Mouse (Mus musculus): ENCODE data around the gene 1700016D06Rik. TPM values are rescaled to one million over a fixed set of nuclear protein-coding genes. Genes with fewer than 3 reads are reported as not detected.
A peak's percentile ranks its signal among the peaks of the same experiment; 100 is the strongest.

The 1700016D06Rik gene
- not detected for total RNA-seq (2022)

DNA sequence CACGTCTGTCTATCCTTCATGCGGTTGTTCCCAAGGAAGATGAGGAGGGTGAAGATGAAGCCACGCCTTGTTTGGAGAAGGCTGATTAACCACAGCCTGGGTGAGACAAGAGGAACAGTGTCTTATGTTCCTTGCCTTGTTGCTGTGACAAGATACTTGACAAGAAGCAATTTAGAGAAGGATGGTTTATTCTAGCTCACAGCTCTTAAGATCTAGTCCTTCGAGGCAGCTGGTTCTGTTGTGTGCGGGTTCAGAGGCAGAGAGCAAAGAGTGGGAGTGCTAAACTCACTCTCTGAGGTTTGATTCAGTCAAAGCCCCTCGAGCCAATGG, at the start of gene 1700016D06Rik:
TSS of gene 1700016D06Rik (minus strand) at position 31 of the 330 bp plus-strand sequence.
- no peak for DNase-seq (ENCODE audit: low spot score in 2 of 2)

DNA sequence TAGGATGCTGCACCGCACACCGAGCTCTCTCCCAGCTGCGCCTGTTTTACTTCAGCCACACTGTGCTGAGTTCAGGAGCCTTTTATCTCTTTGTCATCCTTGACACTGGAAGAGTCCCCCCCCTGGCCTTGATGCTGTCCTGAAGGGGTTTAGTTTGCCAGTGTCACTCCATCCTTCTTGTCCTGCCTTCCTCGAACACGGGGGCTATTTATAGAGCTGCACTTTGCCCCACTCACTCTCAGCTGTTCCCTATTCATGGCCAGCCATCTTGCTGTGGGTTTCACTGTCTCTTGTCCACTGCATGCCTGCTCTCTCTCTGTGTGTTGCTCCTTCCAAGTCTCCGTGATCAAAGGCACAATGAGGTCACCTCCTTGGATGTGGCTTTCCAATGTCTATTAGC, 48.6 kb upstream of the 1700016D06Rik start:
- DNase-seq (ENCODE audit: low spot score in 2 of 2): no peak

DNA sequence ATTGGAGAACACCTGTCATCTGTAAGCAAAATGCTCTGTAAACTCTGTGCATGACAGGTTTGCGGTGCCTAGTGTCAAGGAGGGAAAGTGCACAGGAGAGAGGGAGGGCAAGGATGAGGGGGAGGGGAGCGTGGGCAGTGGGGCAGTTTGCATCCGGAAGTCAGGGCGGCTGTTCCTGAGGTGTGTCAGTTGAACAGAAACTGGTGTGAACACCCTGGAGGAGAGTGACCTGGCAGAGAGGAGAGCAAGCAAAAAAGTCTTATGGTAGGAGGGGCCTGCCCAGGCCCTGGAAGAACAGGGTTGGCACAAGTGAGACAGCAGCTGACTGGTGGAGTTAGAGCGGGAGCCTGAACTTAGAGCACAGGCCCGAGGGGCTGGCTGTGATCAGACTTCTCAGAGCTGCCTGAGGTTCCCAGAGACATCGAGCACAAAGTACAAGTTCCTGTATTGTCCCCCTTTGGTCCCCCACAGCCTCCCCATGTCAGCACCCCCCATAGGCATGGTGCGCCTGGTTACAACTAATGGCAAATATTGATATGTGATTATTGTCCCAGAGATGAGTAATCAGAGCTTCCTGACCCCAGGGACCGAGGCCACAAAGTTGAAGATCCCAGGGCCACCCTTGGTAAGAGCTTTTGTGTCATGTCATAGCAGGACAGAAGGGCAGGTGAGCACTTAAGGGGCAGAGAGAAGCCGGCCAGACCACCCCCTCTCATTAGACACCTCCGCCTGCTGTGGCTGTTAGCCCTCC, 46.2 kb upstream of the 1700016D06Rik start:
- no peak for DNase-seq (ENCODE audit: low spot score in 2 of 2)

DNA sequence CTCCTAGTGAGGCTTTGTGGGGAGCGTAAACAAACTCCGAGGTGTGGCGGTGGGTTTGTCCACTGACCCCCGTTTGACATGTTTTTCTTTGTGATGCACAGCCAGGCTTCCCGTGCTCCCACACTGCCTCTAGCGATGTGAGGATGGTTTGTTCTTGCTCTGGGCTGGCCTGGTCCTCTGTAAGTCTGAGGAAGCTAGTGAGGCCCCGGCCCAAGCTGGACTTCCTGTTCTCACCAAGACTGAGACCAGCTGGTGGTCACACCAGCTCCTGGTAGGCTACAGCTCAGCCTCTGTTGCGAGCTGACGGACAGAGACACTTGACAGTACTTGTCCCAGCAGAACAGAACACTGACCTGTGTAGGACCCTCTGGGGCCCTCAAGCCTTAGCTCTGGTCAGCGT, 42.7 kb upstream of the 1700016D06Rik start:
- no peak for DNase-seq (ENCODE audit: low spot score in 2 of 2)

DNA sequence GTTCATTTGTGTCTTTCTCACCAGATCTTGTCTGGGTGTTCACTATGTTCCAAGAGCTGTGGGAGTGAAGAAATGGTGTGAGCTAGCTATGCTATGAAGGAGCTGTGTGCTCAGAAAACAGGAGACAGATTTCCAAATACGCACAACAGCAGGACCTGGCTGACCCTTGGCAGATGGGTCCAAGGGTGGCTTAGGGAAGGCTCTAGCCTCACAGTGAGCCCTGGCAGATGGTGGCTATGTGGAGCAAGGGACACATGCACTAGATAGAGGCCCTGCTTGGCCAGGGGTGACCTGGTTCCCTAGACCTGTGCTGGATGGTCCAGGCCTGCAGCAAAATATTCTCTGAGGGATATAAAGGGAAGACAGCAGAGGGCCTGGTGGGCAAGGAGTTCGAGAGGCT, 40.0 kb upstream of the 1700016D06Rik start:
- DNase-seq (ENCODE audit: low spot score in 2 of 2): no peak

DNA sequence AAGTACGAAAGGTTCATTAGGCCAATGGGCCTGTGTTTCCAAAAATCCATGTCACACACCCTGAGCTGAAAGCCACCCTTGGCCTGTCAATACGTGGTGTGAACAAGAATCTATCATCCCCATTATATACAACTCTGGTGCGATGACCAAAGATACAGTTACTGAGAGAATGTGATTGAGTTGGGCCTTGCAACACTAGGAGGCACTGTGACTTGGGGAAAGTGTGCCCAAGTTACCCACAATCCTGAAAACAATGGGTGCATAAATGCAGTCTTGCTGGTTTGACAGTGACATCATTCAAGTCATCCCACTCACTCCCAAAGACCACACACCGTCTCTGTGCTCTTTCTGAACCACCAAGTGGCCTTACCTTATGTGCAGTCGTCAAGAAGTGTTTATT, 38.2 kb upstream of the 1700016D06Rik start:
- DNase-seq (ENCODE audit: low spot score in 2 of 2): no peak

DNA sequence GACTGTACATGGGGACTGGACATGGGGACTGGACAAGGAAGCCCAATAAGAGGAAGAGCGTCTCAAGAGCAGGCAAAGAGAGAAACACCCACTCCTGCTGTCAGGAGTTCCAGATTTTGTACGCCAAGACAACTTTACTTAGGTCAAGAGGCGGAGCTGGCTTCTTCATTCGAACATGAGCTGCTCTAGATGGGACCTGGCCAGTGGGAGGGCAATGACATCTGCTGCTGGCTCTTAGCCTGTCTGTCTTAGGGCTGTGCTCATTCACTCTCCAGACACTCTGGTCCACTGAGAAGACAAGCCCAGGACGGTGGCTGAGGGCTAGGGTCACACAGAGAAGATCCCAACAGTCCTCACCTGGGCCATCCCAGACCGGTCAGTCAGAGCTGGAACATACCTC, 36.2 kb upstream of the 1700016D06Rik start:
- DNase-seq (ENCODE audit: low spot score in 2 of 2): peak; percentile 28 to 52

DNA sequence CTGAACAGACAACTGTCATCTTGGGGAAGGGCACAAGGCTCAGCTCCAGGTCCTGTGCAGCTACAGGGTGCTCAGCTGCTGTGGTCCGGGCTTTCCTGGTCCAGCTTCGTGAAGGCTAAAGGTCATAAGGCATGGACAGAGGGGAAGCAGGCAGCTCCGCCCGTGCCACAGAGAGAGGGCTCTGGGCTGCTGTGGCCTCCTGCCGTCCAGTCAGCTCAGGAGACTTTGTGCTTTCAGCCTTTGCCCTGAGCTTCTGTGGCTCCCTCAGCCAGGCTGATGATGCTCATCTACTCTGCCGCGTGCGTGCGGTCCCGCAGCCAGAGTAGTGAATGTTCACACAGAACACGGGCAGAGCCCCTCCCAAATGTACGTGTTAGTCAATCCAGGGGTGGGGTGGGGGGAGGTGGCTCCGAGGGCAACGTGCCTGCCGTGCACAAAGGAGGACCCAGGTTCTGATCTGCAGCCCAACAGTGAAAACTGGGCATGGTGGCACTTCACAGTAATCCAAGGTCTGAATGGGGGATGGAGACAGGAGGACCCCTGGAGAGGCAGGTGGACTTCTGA, 34.9 kb upstream of the 1700016D06Rik start:
- no peak for DNase-seq (ENCODE audit: low spot score in 2 of 2)

DNA sequence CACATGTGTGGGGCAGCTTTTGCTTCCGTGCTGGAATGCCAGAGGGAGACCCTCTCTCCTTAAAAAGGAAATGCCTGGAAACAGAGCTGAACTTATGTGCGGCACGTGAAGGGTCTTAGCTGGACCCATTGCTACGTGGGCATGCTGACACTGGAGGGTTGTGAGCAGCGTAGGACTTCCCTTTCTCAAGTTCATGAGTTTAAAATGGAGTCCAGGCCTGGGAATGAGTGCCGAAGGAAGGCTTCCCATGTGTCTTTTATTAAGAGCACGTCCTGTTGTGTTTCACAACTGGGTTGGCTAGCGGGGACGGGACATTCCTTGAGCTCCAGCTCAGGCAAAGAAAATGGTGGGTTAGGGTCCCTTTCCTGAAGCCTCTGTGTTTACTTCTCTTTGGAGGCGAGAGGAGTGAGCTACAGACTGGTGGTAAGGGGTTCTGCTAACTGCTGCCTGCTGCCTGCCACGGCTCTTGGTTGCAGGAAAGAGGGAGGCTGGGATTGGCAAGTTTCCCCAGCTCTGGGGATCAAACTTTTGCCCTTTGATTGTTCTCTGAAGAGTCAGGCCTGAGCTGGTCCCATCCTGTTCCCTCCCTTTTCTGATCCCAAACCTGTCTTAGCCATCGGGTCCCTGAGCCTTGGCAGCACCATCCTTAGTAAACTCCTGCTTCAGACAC, 29.5 kb upstream of the 1700016D06Rik start:
- DNase-seq (ENCODE audit: low spot score in 2 of 2): no peak

DNA sequence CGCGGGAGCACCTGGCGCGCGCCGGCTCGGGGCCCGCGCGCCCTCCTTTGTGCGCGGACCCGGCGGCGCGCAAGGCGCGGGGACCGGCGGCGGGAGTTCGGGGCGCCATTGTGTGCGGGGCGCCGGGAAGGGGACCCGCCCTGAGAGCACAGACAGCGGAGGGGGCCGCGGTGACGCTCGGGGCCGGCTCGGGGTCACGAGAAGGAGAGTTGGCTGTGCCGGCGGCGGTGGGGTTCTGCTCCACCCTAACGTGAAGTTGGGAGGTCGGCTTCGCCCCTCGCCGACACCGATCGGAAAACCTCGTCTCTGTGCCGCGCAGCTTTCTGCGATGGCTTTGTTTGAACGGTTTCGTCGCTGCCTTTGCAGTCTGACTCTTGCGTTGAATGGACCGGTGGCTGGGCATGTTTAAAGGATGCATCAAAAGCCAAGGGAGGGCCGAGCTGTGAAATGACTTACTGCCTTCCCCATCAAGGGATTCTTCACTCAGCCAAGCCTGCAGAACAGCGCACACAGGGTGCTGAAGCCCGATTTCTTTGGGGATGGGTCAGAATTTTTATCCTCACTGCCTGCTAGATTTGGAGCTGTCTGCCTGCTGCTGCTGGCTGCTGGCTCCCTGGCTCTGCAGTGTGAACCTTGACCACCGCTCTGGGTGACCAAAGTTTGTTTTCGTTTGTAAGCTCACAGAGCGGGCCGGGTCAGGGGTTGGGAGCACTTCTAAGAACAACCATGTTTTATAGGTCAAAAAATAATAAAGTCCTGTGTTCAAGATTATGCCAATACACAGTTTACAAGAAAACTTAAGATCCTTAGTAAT, 27.8 kb upstream of the 1700016D06Rik start:
- no peak for DNase-seq (ENCODE audit: low spot score in 2 of 2)

DNA sequence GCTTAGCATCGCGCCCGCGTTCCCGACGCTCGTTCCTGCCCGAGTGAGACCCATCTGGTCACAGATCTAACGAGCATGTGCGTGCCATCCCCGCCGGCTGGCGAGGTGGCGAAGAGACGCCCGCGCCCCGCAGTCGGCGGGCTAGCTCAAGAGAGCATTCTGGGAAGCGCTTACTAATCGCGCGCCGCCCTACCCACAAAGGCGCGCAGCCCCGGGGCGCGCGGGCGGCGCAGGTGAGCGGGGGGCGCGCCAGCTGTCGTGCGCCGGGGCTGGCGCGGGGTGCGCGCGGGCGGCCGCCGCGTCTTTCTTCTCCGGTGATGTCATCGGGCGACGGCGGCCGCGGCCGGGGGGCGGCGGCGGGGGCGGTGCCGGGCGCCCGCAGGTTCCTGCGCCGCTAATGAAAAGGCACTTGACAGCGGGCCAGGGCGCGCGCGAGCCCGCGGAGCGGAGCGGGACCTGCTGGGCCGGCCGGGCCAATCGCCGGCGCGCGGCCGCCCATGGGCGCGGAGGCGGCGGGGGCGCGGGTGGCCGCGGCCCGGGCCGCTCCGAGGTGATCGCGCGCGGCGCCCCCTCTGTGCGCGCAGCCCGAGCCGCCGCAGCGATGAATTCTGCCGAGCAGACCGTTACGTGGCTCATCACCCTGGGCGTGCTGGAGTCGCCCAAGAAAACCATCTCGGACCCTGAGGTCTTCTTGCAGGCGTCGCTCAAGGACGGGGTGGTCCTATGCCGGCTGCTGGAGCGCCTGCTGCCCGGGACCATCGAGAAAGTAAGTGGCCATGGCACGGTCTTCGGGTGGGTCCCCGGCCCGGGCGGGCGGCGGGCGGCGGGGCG, 27.0 kb upstream of the 1700016D06Rik start, which contains the start of gene Arhgef7:
TSS of gene Arhgef7 (plus strand) at position 71 of the 831 bp plus-strand sequence.
- peak in 1 of 2 experiments; percentile 28 for DNase-seq (ENCODE audit: low spot score in 2 of 2)

DNA sequence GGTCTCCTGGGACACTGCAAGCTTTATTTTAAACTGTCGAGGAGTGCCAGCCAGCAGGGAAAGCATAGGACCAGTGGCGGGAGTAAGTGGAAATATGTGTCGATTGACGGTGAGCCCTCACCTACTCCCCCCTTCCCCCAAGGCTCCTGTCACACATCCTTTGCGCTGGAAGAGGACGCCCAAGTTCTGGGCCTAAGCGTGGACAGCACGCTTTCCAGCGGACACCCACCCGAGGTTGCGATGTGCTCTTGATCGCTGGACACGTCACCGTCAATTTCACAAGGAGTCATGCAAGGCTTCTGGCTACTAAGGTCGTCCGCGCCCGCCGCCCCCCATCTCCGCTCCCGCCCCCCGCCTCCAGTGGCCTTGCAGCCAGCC, 26.4 kb upstream of the 1700016D06Rik start:
- DNase-seq (ENCODE audit: low spot score in 2 of 2): no peak

DNA sequence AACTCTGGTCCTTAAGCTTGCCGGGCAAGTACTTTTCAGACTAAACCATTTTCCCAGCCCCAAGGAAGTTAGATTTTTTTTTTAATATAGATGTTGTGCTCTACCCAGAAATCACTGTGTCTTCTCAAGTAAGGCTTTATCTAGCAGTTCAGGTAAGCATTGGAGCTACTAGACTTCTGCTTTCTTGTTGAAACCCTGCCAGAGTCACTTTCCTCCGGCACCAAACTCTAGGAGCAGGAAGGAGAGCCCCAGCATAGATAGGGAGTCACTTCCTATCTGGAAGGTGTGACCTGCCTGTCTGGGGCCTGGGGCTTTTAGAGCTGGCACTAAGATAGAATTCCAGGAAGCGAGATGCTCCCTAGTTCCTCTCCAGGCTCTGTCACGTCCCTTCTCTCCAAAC, 16.3 kb upstream of the 1700016D06Rik start:
- DNase-seq (ENCODE audit: low spot score in 2 of 2): no peak

DNA sequence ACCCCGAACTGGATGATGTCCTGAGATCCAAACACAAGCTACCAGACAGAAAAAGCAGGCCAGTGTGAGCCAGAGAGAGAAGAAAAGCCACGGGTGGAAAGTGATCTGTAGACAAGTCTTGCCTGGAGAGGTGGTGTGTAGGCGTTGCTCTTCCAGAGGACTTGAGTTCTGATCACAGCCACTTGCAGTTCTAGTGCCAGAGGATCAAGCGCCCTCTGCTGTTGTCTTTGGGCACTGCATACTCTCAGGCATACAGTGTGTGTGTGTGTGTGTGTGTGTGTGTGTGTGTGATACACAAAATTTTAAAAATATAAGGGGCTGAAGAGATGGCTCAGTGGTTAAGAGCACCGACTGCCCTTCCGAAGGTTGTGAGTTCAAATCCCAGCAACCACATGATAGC, 11.4 kb upstream of the 1700016D06Rik start:
- no peak for DNase-seq (ENCODE audit: low spot score in 2 of 2)

DNA sequence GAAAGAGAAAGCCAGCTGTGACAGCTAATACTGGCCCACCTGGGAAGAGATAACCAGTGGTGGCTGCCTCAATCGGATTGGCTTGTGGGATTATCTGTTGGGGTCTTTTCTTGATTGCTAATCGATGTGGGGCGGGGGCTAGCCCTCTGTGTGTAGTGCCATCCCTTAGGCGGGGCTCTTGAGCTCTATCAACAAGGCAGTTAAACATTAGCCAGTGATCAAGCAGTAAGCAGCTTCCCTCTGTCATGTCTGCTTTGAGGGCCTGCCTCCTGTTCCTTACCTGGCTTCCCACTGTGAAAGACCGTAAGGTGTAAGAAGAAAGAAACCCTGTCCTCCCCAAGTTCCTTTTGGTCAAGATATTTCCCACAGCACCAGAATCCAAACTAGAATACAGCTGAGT, 9.6 kb upstream of the 1700016D06Rik start:
- no peak for DNase-seq (ENCODE audit: low spot score in 2 of 2)

DNA sequence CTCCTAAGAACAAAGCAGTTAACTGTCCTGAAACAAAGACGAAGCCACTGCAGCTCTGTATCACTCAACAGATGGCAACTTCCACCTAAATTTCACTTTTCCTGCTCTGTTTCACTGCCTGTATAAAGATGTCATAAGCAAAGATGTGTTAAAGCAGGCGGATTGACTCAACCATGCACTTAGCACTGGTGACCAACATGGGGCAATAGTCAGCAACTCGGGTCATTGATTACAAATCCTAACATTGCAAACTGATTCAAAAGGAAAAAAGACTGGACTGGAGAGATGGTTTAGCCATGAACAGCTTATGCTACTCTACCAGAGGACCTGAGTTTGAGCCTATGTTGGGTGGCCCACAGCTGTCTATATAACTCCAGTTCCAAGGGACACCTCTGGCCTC, 8.7 kb upstream of the 1700016D06Rik start:
- DNase-seq (ENCODE audit: low spot score in 2 of 2): no peak

DNA sequence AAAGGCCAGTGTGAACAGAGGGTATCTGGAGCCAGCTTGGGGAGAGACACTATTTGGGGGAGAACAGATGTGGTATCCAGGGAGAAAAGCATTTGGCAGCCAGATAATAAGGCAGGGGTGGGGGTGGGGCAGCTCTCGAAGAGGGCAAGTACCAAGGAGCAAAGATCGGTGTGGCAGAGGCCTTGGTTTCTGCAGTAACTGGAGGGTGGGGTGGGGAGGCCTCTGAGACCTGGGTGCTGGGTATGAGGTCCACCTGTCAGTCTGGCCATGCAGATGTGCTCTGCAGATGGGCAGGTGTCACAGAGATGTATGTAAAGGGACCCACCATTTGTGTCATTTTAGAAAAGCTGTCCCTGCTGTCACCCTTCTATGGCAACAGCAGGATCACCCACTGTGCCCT, 8.0 kb upstream of the 1700016D06Rik start:
- DNase-seq (ENCODE audit: low spot score in 2 of 2): no peak

DNA sequence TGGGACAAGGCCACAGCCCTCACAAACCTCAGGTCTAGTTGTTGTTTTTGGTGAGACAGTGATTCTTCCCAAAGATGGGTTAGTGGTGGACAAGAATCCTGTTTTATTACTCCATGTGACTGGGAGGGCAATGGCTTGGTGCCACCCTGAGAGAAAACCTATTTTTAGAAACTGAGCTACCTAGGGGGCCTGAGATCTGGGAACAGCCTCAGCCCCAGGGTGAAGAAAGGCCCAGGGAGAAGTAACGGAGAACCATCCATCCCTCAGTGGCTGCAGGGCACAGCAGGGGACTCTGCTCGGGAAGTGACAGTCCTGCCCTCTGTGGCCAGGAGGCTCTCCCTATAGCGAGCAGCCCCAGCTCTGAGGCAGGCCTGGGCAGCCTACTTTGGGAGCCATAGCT, 6.8 kb upstream of the 1700016D06Rik start:
- no peak for DNase-seq (ENCODE audit: low spot score in 2 of 2)

DNA sequence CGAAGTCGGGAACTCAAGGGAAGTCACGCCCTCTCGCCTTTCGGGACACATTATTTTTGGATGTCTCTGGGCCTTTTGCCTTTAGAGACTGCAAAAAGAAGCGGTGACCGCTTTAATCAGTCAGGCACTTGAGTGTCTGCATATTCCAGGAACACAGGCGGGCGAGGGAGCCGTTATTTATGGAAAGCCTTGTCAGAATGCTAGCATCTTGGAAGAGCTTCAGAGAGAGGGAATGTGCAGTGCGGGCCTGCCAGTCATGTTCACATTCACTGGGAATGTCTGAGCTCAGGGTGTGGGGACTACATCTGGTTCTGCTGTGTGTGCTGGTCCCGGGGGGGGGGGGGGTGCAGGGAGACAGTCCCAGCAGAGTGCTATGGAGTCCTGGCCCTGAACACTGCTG, 5.0 kb upstream of the 1700016D06Rik start:
- peak; percentile 51 to 69 for DNase-seq (ENCODE audit: low spot score in 2 of 2)

DNA sequence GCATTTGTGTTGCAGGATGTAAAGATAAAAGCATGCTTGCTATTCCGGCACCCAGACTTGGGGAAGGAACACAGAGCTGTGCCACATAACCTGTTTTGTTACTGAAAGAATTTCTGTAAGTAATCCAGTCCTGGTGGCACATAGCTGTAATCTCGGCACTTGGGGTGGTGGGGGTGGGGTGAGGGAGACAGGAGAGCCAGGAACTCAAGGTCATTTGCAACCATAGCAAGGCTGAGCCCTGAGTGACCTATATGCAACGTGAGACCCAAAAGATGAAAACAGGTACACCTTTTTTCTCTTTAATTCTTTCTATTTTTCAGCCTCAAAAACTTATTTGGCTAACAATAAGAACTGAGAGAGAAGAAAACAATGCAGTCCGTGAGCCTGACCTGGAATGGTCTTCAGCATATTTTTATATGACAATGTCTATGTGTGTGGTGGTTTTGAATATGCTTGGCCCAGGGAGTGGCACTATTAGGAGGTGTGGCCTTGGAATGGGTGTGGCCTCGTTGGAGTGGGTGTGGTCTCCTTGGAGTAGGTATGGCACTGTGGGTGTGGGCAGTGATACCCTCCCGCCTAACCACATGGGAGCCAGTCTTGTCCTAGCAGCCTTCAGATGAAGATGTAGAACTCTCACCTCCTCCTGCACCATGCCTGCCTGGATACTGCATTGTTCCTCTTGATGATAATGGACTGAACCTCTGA, 4.0 kb upstream of the 1700016D06Rik start:
- no peak for DNase-seq (ENCODE audit: low spot score in 2 of 2)
